Mouse (Mus musculus): ENCODE results near the gene Atp6v1g3. TPM values are rescaled to one million over a fixed set of nuclear protein-coding genes. Genes with fewer than 3 reads are reported as not detected.

Atp6v1g3 gene
- total RNA-seq, 2 experiments from 2014 or later, result not detected

Other genes starting within 250 kb of the Atp6v1g3 start
- 1 to 10 TPM; 1.8 to 5.0 TPM for gene Ptprc, start 98.0 kb upstream of the Atp6v1g3 start, total RNA-seq (2021)